Mouse (Mus musculus) myocyte (in vitro differentiated cells): ENCODE measurements around the gene Acer3. TPM values are rescaled to one million over a fixed set of nuclear protein-coding genes. Genes with fewer than 3 reads are reported as not detected.
A peak's percentile ranks its signal among the peaks of the same experiment; 100 is the strongest.

Experiments
- H3K27me3 ChIP-seq: one replicate; pipeline ENCODE4 v1.6.1; 2011; ENCODE audit not compliant: control insufficient read depth, insufficient read depth, insufficient read length
- H3K36me3 ChIP-seq: one replicate; pipeline ENCODE4 v1.6.1; 2011; ENCODE audit not compliant: control insufficient read depth, insufficient read depth
- H3K4me2 ChIP-seq: one replicate; pipeline ENCODE4 v1.6.1; 2011; ENCODE audit warnings: low read depth, control low read depth
- H3K4me3 ChIP-seq: one replicate; pipeline ENCODE4 v1.5.1; 2011; ENCODE audit warnings: mild to moderate bottlenecking, control low read depth, moderate library complexity
- H3K79me2 ChIP-seq: one replicate; pipeline ENCODE4 v1.6.1; 2011; ENCODE audit not compliant: control insufficient read depth, insufficient read depth
- H3ac ChIP-seq: one replicate; pipeline ENCODE4 v1.6.1; 2011; ENCODE audit not compliant: control insufficient read depth, insufficient read length
- CEBPB ChIP-seq: IDR thresholded peaks from 2 replicates; pipeline ENCODE4 v1.6.1; 2011; ENCODE audit warnings: mild to moderate bottlenecking, moderate library complexity; ENCODE audit not compliant: poor library complexity, insufficient read depth, severe bottlenecking
- E2F4 ChIP-seq: IDR thresholded peaks from one replicate; pipeline ENCODE4 v1.6.1; 2011; ENCODE audit warnings: mild to moderate bottlenecking, control low read depth, moderate library complexity; ENCODE audit not compliant: insufficient read depth
- MAX ChIP-seq: IDR thresholded peaks from one replicate; pipeline ENCODE4 v1.6.1; 2011; ENCODE audit warnings: low read depth, mild to moderate bottlenecking, control low read depth
- MYOD1 ChIP-seq, 3 experiments: IDR thresholded peaks; one replicate each; pipeline ENCODE4 v1.6.1; 2011; ENCODE audit warnings: control low read depth in 2 of 3, low read depth in 2 of 3, mild to moderate bottlenecking in 2 of 3, moderate library complexity in 1 of 3; ENCODE audit not compliant: insufficient read length in 2 of 3, control insufficient read depth in 1 of 3
- MYOG ChIP-seq, 3 experiments: IDR thresholded peaks; one replicate each; pipeline ENCODE4 v1.6.1; 2011; ENCODE audit warnings: control low read depth in 2 of 3, low read depth in 2 of 3, mild to moderate bottlenecking in 2 of 3; ENCODE audit not compliant: insufficient read length in 2 of 3, control insufficient read depth in 1 of 3, insufficient read depth in 1 of 3
- POLR2A ChIP-seq: IDR thresholded peaks from one replicate; pipeline ENCODE4 v1.6.1; 2011; ENCODE audit warnings: low read depth, mild to moderate bottlenecking, control low read depth, moderate library complexity; ENCODE audit not compliant: insufficient read length
- POLR2AphosphoS2 ChIP-seq: IDR thresholded peaks from one replicate; pipeline ENCODE4 v1.6.1; 2011; ENCODE audit warnings: low read depth, control low read depth; ENCODE audit not compliant: insufficient read length
- REST ChIP-seq: IDR thresholded peaks from one replicate; pipeline ENCODE4 v1.6.1; 2011; ENCODE audit warnings: mild to moderate bottlenecking, control low read depth, moderate library complexity; ENCODE audit not compliant: insufficient read depth, insufficient read length
- SRF ChIP-seq: IDR thresholded peaks from one replicate; pipeline ENCODE4 v1.6.1; 2011; ENCODE audit warnings: low read depth; ENCODE audit not compliant: control insufficient read depth, insufficient read length
- TCF12 ChIP-seq: IDR thresholded peaks from one replicate; pipeline ENCODE4 v1.6.1; 2011; ENCODE audit warnings: mild to moderate bottlenecking, control low read depth; ENCODE audit not compliant: poor library complexity, insufficient read depth, severe bottlenecking
- TCF3 ChIP-seq: IDR thresholded peaks from one replicate; pipeline ENCODE4 v1.6.1; 2011; ENCODE audit warnings: low read depth, control low read depth; ENCODE audit not compliant: insufficient read length
- USF1 ChIP-seq: IDR thresholded peaks from one replicate; pipeline ENCODE4 v1.6.1; 2011; ENCODE audit warnings: low read depth, mild to moderate bottlenecking, control low read depth, moderate library complexity
- polyA plus RNA-seq: library from polyadenylated mRNA; unstranded; fragments of >200 nt; fragmentation: generic; extraction: Trizol; gene quantifications from one replicate; pipeline ENCODE4 v1.2.1, GENCODE M21; 2012; ENCODE audit warnings: missing spikeins

Gene Acer3
- 9.1 TPM for polyA plus RNA-seq

DNA sequence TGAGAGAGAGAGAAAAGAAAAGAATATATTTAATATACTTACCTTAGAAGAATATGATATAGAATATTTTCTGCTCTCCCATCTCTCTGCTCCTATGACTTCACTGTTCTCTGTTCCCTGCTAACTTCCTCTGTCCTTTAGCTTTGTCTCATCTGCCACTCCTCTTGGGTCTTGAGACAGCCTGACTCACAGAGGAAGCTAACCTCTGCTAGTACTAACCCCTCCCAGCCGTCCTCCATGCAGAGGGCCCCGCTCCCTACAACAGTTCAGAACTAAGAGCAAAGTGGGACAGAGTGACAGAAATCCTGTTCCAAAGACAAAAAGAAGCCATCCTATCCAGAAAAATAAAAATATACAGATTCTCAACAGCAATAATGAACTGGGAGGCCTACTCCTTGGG is at the start of gene Acer3:
Gene Acer3, minus strand, starts transcription at position 126 of the 400 bp plus-strand sequence.
- H3K79me2 ChIP-seq, result no peaks in the 10 kb centered on the region
- H3K4me2 ChIP-seq, result no peak within 1 kb of the TSS
- no peaks in the 10 kb centered on the region for H3K27me3 ChIP-seq
- H3K4me3 ChIP-seq, result no peak within 1 kb of the TSS
- TF ChIP-seq MAX (no peak), MYOD1 (IDR thresholded peaks at IDR 0.05; ENCODE audit: control insufficient read depth in 1 of 3, insufficient read length in 2 of 3, low read depth in 2 of 3) (no peak)
- H3K36me3 ChIP-seq, result no peaks in the 10 kb centered on the region
- H3ac ChIP-seq, result no peak within 1 kb of the TSS

- TF ChIP-seq MYOG (IDR thresholded peaks at IDR 0.05; ENCODE audit: control insufficient read depth in 1 of 3, insufficient read depth in 1 of 3, insufficient read length in 2 of 3, low read depth in 2 of 3) (no peak), MAX (no peak), CEBPB (no peak), POLR2A (no peak), MYOD1 (IDR thresholded peaks at IDR 0.05; ENCODE audit: control insufficient read depth in 1 of 3, insufficient read length in 2 of 3, low read depth in 2 of 3) (no peak), TCF3 (no peak), REST (no peak), E2F4 (no peak), USF1 (no peak), SRF (no peak), POLR2AphosphoS2 (no peak), TCF12 (no peak)
These were observed 48.9 kb upstream of the Acer3 start for GRCm38 (mm10) chr7:98369762-98370369.

DNA sequence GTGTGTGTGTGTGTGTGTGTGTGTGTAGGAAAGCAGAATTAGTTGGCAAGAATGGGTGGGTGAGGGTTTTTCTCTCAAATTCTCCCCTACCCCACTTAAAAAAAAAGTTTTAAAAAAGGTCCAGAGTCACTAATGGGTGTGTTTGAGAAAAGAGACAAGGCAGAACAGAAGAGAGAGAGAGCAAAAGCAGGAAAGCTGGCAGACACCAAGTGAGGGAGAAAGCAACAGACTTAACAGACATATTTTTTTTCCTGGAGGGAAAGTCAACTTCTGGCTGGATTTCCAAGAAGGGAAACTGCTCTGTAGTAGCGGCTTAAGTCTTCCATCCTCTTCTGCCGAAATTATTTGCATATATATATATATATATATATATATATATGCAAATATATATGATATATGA is 40.7 kb upstream of the Acer3 start:
- H3K4me3 ChIP-seq, result peak overlapping the region; percentile 82
- H3K79me2 ChIP-seq, result peaks cover 22% of the 10 kb centered on the region
- peak overlapping the region; percentile 93 for H3K4me2 ChIP-seq
- no peaks in the 10 kb centered on the region for H3K27me3 ChIP-seq
- H3ac ChIP-seq, result no peak overlapping the region
- H3K36me3 ChIP-seq, result no peaks in the 10 kb centered on the region
- no peak for TF ChIP-seq MYOD1 (IDR thresholded peaks at IDR 0.05; ENCODE audit: control insufficient read depth in 1 of 3, insufficient read length in 2 of 3, low read depth in 2 of 3)
- no peak for TF ChIP-seq TCF3
- TF ChIP-seq E2F4, result no peak
- no peak for TF ChIP-seq SRF
- TF ChIP-seq USF1, result no peak
- no peak for TF ChIP-seq REST
- no peak for TF ChIP-seq TCF12
- no peak for TF ChIP-seq CEBPB
- TF ChIP-seq POLR2A, result no peak
- TF ChIP-seq POLR2AphosphoS2, result no peak
- no peak for TF ChIP-seq MYOG (IDR thresholded peaks at IDR 0.05; ENCODE audit: control insufficient read depth in 1 of 3, insufficient read depth in 1 of 3, insufficient read length in 2 of 3, low read depth in 2 of 3)
- no peak for TF ChIP-seq MAX

More at GRCm38 (mm10) chr7:98369762-98370369, 48.9 kb upstream of the Acer3 start:
- Histone ChIP-seq H3K79me2 (no peaks in the 10 kb centered on the region), H3ac (no peak overlapping the region), H3K4me2 (no peak overlapping the region), H3K36me3 (no peaks in the 10 kb centered on the region), H3K27me3 (no peaks in the 10 kb centered on the region), H3K4me3 (no peak overlapping the region)

- Histone ChIP-seq H3K4me2 (peak within 1 kb of the TSS; percentile 93), H3K27me3 (no peaks in the 10 kb centered on the region), H3K79me2 (peaks cover 22% of the 10 kb centered on the region), H3ac (peak within 1 kb of the TSS; percentile 50), H3K4me3 (peak within 1 kb of the TSS; percentile 82), H3K36me3 (no peaks in the 10 kb centered on the region)
- TF ChIP-seq MYOG (IDR thresholded peaks at IDR 0.05; ENCODE audit: control insufficient read depth in 1 of 3, insufficient read depth in 1 of 3, insufficient read length in 2 of 3, low read depth in 2 of 3) (no peak), E2F4 (no peak), MAX (no peak), POLR2A (peak; percentile 72), POLR2AphosphoS2 (peak; percentile 33), TCF3 (no peak), USF1 (no peak), SRF (no peak), REST (no peak), CEBPB (no peak), MYOD1 (IDR thresholded peaks at IDR 0.05; ENCODE audit: control insufficient read depth in 1 of 3, insufficient read length in 2 of 3, low read depth in 2 of 3) (peak in 1 of 3 experiments; percentile 18), TCF12 (no peak)
These were observed 40.1 kb upstream of the Acer3 start, which contains the start of gene Tsku for GRCm38 (mm10) chr7:98361063-98361652. Tsku (minus strand) TSS chr7:98361328.

DNA sequence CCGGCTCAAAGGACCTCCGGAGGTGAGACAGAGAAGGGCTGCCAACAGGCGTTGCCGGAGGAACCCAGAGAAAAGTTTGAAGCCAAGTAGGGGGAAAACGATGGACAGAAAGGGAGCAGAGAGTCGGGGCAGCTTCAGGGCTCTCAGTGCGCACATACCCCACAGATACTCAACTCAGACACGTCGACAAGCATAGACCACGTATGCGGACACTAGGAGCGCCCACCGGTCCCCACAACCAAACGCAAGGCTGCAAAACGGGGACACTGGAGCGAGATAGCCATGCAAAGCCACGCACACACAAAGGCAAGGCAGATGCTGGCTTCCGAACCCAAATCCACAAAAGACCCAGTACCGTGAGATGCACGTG is 39.6 kb upstream of the Acer3 start:
- TF ChIP-seq E2F4, result no peak
- Histone ChIP-seq H3K4me2 (peak overlapping the region; percentile 93), H3K36me3 (no peaks in the 10 kb centered on the region), H3K27me3 (no peaks in the 10 kb centered on the region), H3K79me2 (peaks cover 22% of the 10 kb centered on the region), H3ac (peak overlapping the region; percentile 50), H3K4me3 (peak overlapping the region; percentile 82)
